Mouse (Mus musculus) layer of hippocampus, adult 8-10 months (tissue): ENCODE measurements around the gene Klhl22. TPM values are rescaled to one million over a fixed set of nuclear protein-coding genes. Genes with fewer than 3 reads are reported as not detected.

Experiments used
- DNase-seq, 2 experiments: peaks; one replicate each; pipeline ENCODE4 v3.0.0; 2022; ENCODE audit warnings: low spot score in 2 of 2
- total RNA-seq, 4 experiments: library from RNA; stranded (reverse); gene quantifications; 2 replicates each; pipeline ENCODE4 v1.2.4; 2022

The Klhl22 gene
- total RNA-seq, 4 experiments from 2014 or later = 95.8 to 105 (median 101) TPM

GRCm38 (mm10) chr16:17832821-17833220 is 73.4 kb downstream of the Klhl22 start, which contains the start of gene B830017H08Rik:
TSS of gene B830017H08Rik (plus strand) at chr16:17833121.
- DNase-seq = no peak

- no peak for DNase-seq
These were observed 73.9 kb downstream of the Klhl22 start for GRCm38 (mm10) chr16:17833321-17833680.

GRCm38 (mm10) chr16:17833681-17834399 is 74.4 kb downstream of the Klhl22 start:
- peak in 1 of 2 experiments; percentile 58 for DNase-seq

GRCm38 (mm10) chr16:17834543-17834942 is 75.1 kb downstream of the Klhl22 start:
- DNase-seq = no peak

DNA sequence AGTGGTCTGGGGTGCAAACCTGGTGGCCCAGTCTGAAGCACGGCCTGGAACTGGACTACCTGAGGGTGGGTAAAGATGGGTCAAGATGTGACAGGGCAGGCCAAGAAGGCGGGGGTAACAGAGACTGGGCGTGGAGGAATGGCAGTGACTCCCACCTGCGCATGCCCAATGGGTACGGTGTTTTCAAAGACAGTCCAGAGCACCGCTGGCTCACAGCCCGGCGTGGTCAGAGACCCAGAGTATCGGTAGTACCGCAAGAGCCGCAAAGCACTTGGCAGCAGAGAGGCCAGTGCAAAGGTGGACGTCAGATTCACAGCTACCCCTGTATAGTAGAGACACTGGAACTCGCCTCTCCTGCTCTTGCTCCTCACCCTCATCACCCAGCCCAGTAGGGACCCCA is 76.1 kb downstream of the Klhl22 start:
- DNase-seq = no peak

DNA sequence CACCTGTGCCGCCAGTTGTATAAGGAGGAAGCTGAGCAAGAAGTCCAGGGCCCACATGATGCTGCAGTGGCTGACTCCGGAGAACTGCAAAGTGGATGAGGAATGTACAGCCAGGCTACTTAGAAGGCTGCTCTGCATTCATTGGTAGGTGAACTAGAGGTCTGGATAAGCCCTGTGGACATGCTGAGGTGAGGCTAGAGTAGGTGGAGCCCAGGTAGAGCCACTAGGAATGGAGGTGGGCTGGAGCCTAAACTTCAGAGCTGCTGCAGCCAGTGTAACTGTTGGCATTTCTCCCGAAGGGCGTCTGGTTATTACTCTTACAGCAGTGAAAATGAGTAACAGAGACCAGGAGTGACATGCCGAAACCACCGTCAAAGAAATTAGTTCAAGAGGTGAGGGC is 78.6 kb downstream of the Klhl22 start, which contains the start of gene Car15:
TSS of gene Car15 (minus strand) at position 314 of the 400 bp plus-strand sequence.
- DNase-seq = no peak

- no peak for DNase-seq
These were observed 80.6 kb downstream of the Klhl22 start for GRCm38 (mm10) chr16:17839976-17840375.

DNA sequence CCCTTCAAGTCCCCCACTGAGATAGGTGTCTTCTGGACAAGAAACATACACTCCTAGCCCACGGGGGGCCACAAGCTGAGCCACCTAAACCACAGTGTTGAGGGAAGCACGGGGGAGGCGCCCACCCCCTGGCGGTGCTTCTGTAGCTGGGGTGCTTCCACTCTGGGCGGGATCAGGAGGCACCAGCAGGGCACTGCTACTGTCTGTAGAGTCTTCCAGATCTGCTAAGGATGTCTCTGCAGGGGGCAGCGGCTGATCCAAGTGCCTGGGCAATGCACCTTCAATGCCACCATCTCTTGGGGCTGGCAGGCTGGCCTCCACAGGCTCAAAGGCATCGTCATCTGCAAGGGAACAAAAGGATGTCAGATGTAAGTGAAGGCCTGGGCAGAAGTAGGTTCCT is 83.0 kb downstream of the Klhl22 start:
- DNase-seq = no peak

Other genes starting within 250 kb of the Klhl22 start
- gene Thap7, start 228.5 kb upstream of the Klhl22 start, total RNA-seq = 10 to 100 TPM; 42.9 to 47.0 (median 45.1) TPM
- 1 to 10 TPM in 3 of 4 experiments, under 1 TPM in 1; 0.91 to 1.6 (median 1.4) TPM for gene Lrrc74b, start 198.4 kb upstream of the Klhl22 start, total RNA-seq
- gene P2rx6, start 197.7 kb upstream of the Klhl22 start, total RNA-seq = 1 to 10 TPM; 1.2 to 1.9 (median 1.6) TPM
- gene Slc7a4, start 176.4 kb upstream of the Klhl22 start, total RNA-seq = 100 to 1,000 TPM in 2 of 4 experiments, 10 to 100 TPM in 2; 80.6 to 117 (median 97.4) TPM
- gene Smpd4, start 140.3 kb upstream of the Klhl22 start, total RNA-seq = 10 to 100 TPM; 51.8 to 70.7 (median 60.0) TPM
- gene Ccdc74a, start 113.1 kb upstream of the Klhl22 start, total RNA-seq = 10 to 100 TPM; 29.8 to 42.6 (median 41.3) TPM
- 10 to 100 TPM; 72.6 to 84.6 (median 78.3) TPM for gene Med15, start 26.7 kb upstream of the Klhl22 start, total RNA-seq
- 1 to 10 TPM; 1.9 to 4.7 (median 3.0) TPM for gene Scarf2, start 37.7 kb downstream of the Klhl22 start, total RNA-seq
- 1 to 10 TPM; 2.7 to 3.9 (median 3.4) TPM for gene B830017H08Rik, start 73.5 kb downstream of the Klhl22 start, total RNA-seq
- 10 to 100 TPM in 3 of 4 experiments, 1 to 10 TPM in 1; 9.4 to 15.9 (median 12.6) TPM for gene Car15, start 78.7 kb downstream of the Klhl22 start, total RNA-seq
- 1 to 10 TPM in 3 of 4 experiments, under 1 TPM in 1; 0.73 to 2.6 (median 1.6) TPM for gene Gm20518, start 132.1 kb downstream of the Klhl22 start, total RNA-seq
- under 1 TPM in 1 of 4 experiments, not detected in 3; 0.16 TPM for gene Tssk1, start 134.6 kb downstream of the Klhl22 start, total RNA-seq
- 100 to 1,000 TPM in 3 of 4 experiments, 10 to 100 TPM in 1; 97.2 to 106 (median 103) TPM for gene Dgcr2, start 138.9 kb downstream of the Klhl22 start, total RNA-seq
- not detected for gene Tssk2, start 139.0 kb downstream of the Klhl22 start, total RNA-seq
- 10 to 100 TPM; 28.5 to 33.3 (median 30.7) TPM for gene Ess2, start 151.7 kb downstream of the Klhl22 start, total RNA-seq
- not detected for gene Gsc2, start 155.4 kb downstream of the Klhl22 start, total RNA-seq
- gene Slc25a1, start 168.6 kb downstream of the Klhl22 start, total RNA-seq = 10 to 100 TPM; 37.8 to 57.7 (median 47.1) TPM
- not detected for gene Vpreb2, start 220.8 kb downstream of the Klhl22 start, total RNA-seq